Mouse (Mus musculus) cerebellum, adult 9-11 months (tissue): ENCODE measurements around the gene Fam69a.
"Not testable (repeated sequence)": the region's sequence is repeated elsewhere in the genome, so short reads cannot be mapped to it uniquely, and the experiment has no call there.

Experiments
- DNase-seq: peaks from one replicate; pipeline ENCODE4 v3.0.0; 2022

Fam69a gene

GRCm38 (mm10) chr5:107942941-107943340, 43.9 kb downstream of the Fam69a start:
- no peak for DNase-seq

GRCm38 (mm10) chr5:107941222-107941621, 45.7 kb downstream of the Fam69a start:
- no peak for DNase-seq

GRCm38 (mm10) chr5:107939701-107940100, 47.2 kb downstream of the Fam69a start:
- DNase-seq: no peak

GRCm38 (mm10) chr5:107938886-107939285, 48.0 kb downstream of the Fam69a start:
- no peak for DNase-seq

GRCm38 (mm10) chr5:107938483-107938882, 48.4 kb downstream of the Fam69a start:
- not testable (repeated sequence) for DNase-seq

- DNase-seq: no peak
These were observed 50.1 kb downstream of the Fam69a start for GRCm38 (mm10) chr5:107936625-107937389.

- no peak for DNase-seq
These were observed 51.9 kb downstream of the Fam69a start for GRCm38 (mm10) chr5:107934770-107935543.

GRCm38 (mm10) chr5:107933202-107933974, 53.5 kb downstream of the Fam69a start:
- DNase-seq: no peak

- DNase-seq: peak; percentile 84
These were observed 54.3 kb downstream of the Fam69a start for GRCm38 (mm10) chr5:107932556-107932955.

- no peak for DNase-seq
These were observed 60.2 kb downstream of the Fam69a start for GRCm38 (mm10) chr5:107926550-107927249.

GRCm38 (mm10) chr5:107924564-107924963, 62.3 kb downstream of the Fam69a start:
- peak; percentile 70 for DNase-seq

- no peak for DNase-seq
These were observed 64.0 kb downstream of the Fam69a start for GRCm38 (mm10) chr5:107922836-107923235.

- DNase-seq: peak; percentile 58
These were observed 65.3 kb downstream of the Fam69a start for GRCm38 (mm10) chr5:107921400-107922252.

- DNase-seq: no peak
These were observed 71.6 kb downstream of the Fam69a start for GRCm38 (mm10) chr5:107915280-107915679.

GRCm38 (mm10) chr5:107911012-107911411, 75.9 kb downstream of the Fam69a start:
- DNase-seq: no peak

- DNase-seq: no peak
These were observed 76.7 kb downstream of the Fam69a start for GRCm38 (mm10) chr5:107910084-107910616.

GRCm38 (mm10) chr5:107909668-107910067, 77.2 kb downstream of the Fam69a start:
- no peak for DNase-seq

GRCm38 (mm10) chr5:107908514-107909110, 78.3 kb downstream of the Fam69a start:
- DNase-seq: no peak

GRCm38 (mm10) chr5:107904325-107904724, 82.6 kb downstream of the Fam69a start:
- DNase-seq: no peak

- DNase-seq: no peak
These were observed 85.8 kb downstream of the Fam69a start for GRCm38 (mm10) chr5:107901014-107901615.
